Mouse (Mus musculus): ENCODE data around the gene Fam98a. TPM values are rescaled to one million over a fixed set of nuclear protein-coding genes. Genes with fewer than 3 reads are reported as not detected.

Gene Fam98a
- 51.5 and 53.8 TPM in 2 replicates for polyA plus RNA-seq (2012; rRNA removed)

DNA sequence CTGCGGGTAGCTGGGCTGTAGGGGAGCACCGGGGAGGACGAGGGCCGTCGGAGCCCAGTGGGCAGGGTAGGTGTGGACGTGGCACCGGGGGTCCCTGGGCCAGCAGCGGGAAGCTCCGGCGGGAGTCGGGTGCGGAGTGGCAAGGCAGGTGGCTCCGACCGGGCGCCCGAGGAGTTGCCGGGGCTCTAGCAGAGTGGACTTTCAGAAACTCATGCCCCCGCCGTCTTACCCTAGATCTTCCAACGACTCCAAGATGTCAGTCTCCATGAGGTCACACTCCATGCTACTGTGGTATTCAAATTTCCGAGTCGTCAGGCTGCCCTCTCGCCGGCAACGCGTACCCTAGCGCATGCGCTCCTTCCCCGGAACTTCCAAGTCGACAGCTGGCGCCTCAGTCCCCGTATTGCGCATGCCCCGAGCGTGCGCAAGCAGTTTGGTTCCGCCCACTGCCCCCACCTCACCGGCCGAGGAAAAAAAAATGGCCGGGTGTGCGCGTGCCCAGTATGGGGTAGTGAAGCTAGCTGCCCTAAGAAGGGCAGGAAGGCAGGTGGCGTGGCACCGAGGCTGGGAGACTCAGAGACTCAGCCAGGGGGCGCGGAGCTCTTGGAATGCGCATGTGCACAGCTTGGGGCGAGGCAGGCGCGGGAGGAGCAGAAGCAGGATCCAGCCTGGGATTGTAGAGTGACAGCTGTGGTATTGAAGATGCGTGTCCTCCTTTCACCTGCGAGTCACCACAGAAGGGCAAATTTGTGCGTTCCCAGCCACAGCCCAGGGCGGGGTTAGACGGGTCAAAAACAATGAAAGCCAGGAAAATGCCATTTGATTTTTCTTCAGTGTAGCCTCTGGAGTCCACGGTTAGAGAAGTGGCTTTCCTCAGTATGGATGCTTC is at the start of gene Fam98a:
Fam98a (minus strand) TSS at position 435 of the 889 bp plus-strand sequence.

Other genes starting within 250 kb of the Fam98a start
- 4.6 and 6.0 TPM in 2 replicates for gene Rasgrp3, start 116.0 kb downstream of the Fam98a start, polyA plus RNA-seq (2012; rRNA removed)

Measured in central nervous system, embryonic 14 days (tissue).